Mouse (Mus musculus): ENCODE data around the gene Abca9. TPM values are rescaled to one million over a fixed set of nuclear protein-coding genes. Genes with fewer than 3 reads are reported as not detected.
A peak's percentile ranks its signal among the peaks of the same experiment; 100 is the strongest.

Abca9 gene
- total and polyA plus RNA-seq, 2 experiments from 2014 or later, result 2.4 to 7.6 TPM

GRCm38 (mm10) chr11:110130760-110131159 lies 37.2 kb downstream of the Abca9 start:
- whole genome bisulfite sequencing, result 87% methylated on average over 5 of the region's 5 CpGs
- H3K4me3 ChIP-seq (ENCODE audit: low read length), result no peak overlapping the region
- H3K9me3 ChIP-seq (ENCODE audit: low read length), result no peaks in the 10 kb centered on the region
- H3K36me3 ChIP-seq (ENCODE audit: insufficient read depth, low read length), result no peaks in the 10 kb centered on the region
- no peak overlapping the region for H3K4me2 ChIP-seq (ENCODE audit: low read depth, low read length)
- TF ChIP-seq CTCF (IDR thresholded peaks at IDR 0.05; ENCODE audit: low read depth), result no peak
- H3K27me3 ChIP-seq (ENCODE audit: insufficient read depth, low read length), result no peaks in the 10 kb centered on the region
- DNase-seq (ENCODE audit: low spot score), result no peak
- no peaks in the 10 kb centered on the region for H3K4me1 ChIP-seq (ENCODE audit: insufficient read depth, low read length)
- H3K9ac ChIP-seq (replicated peaks; ENCODE audit: low read length), result no peak overlapping the region
- ATAC-seq, result no peak
- no peak overlapping the region for H3K27ac ChIP-seq

- TF ChIP-seq CTCF (IDR thresholded peaks at IDR 0.05; ENCODE audit: low read depth), result peak; percentile 71
- no peak for ATAC-seq
- Histone ChIP-seq H3K4me1 (ENCODE audit: insufficient read depth, low read length) (no peaks in the 10 kb centered on the region), H3K4me2 (ENCODE audit: low read depth, low read length) (no peak overlapping the region), H3K36me3 (ENCODE audit: insufficient read depth, low read length) (no peaks in the 10 kb centered on the region), H3K9me3 (ENCODE audit: low read length) (no peaks in the 10 kb centered on the region), H3K9ac (replicated peaks; ENCODE audit: low read length) (no peak overlapping the region), H3K27ac (no peak overlapping the region), H3K27me3 (ENCODE audit: insufficient read depth, low read length) (no peaks in the 10 kb centered on the region), H3K4me3 (ENCODE audit: low read length) (no peak overlapping the region)
- WGBS, result 44% methylated on average over 4 of the region's 4 CpGs
- DNase-seq (ENCODE audit: low spot score), result peak; percentile 59
Observed at GRCm38 (mm10) chr11:110111137-110111536, 56.9 kb downstream of the Abca9 start.

- WGBS, result 90% methylated on average over 7 of the region's 7 CpGs
Observed at GRCm38 (mm10) chr11:110101437-110101836, 66.6 kb downstream of the Abca9 start.

DNA sequence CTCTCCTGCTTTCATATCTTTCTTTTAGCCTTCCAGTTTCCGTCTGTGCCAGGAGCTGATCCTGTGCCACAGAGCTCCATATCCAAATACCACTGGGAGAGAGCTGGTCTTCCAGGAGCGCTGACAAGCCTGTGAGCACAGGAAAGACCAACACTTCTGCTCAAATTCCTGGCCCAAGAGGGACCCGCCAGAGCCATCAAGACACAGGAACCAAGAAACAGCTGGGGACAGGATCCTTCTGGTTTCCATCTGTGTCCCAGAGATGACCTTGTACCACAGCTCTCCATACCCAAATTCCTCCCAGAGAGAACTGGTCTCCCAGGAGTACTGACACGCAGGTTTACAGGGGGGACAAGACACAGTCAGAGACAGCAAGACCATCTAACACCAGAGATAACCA lies 69.1 kb downstream of the Abca9 start:
- Histone ChIP-seq H3K27me3 (ENCODE audit: insufficient read depth, low read length) (no peaks in the 10 kb centered on the region), H3K9ac (replicated peaks; ENCODE audit: low read length) (no peak overlapping the region), H3K4me1 (ENCODE audit: insufficient read depth, low read length) (no peaks in the 10 kb centered on the region), H3K27ac (no peak overlapping the region), H3K9me3 (ENCODE audit: low read length) (no peaks in the 10 kb centered on the region), H3K4me3 (ENCODE audit: low read length) (no peak overlapping the region), H3K4me2 (ENCODE audit: low read depth, low read length) (no peak overlapping the region), H3K36me3 (ENCODE audit: insufficient read depth, low read length) (no peaks in the 10 kb centered on the region)
- no peak for ATAC-seq
- DNase-seq (ENCODE audit: low spot score), result no peak
- no peak for TF ChIP-seq CTCF (IDR thresholded peaks at IDR 0.05; ENCODE audit: low read depth)
- 67% methylated on average over 4 of the region's 4 CpGs for WGBS

More at GRCm38 (mm10) chr11:110101437-110101836, 66.6 kb downstream of the Abca9 start:
- H3K9me3 ChIP-seq (ENCODE audit: low read length), result no peaks in the 10 kb centered on the region
- no peaks in the 10 kb centered on the region for H3K36me3 ChIP-seq (ENCODE audit: insufficient read depth, low read length)
- no peak overlapping the region for H3K9ac ChIP-seq (replicated peaks; ENCODE audit: low read length)
- DNase-seq (ENCODE audit: low spot score), result no peak
- no peaks in the 10 kb centered on the region for H3K27me3 ChIP-seq (ENCODE audit: insufficient read depth, low read length)
- H3K4me2 ChIP-seq (ENCODE audit: low read depth, low read length), result no peak overlapping the region
- no peaks in the 10 kb centered on the region for H3K4me1 ChIP-seq (ENCODE audit: insufficient read depth, low read length)
- no peak for TF ChIP-seq CTCF (IDR thresholded peaks at IDR 0.05; ENCODE audit: low read depth)
- no peak overlapping the region for H3K4me3 ChIP-seq (ENCODE audit: low read length)
- H3K27ac ChIP-seq, result no peak overlapping the region
- ATAC-seq, result no peak

DNA sequence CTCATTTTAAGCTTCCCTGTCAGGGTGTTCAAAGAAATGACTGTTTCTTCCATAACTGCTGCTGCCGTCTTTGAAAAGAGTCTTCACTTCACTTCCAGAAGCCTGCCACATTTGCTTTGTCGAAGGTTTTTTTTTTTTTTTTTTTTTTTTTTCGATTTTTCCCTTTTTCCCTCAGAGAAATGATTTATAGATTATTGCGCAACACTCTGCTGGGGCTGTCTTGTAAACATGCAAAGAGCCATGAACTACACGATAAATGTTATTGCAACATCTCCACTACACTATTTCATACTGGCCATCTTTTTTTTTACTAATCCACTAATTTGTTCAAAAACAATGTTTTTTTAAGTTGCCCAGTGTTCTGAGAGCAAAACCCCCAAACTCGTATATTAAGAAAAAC lies 70.5 kb downstream of the Abca9 start:
- Histone ChIP-seq H3K9me3 (ENCODE audit: low read length) (no peaks in the 10 kb centered on the region), H3K27me3 (ENCODE audit: insufficient read depth, low read length) (no peaks in the 10 kb centered on the region), H3K36me3 (ENCODE audit: insufficient read depth, low read length) (no peaks in the 10 kb centered on the region), H3K4me3 (ENCODE audit: low read length) (no peak overlapping the region), H3K4me2 (ENCODE audit: low read depth, low read length) (no peak overlapping the region), H3K27ac (no peak overlapping the region), H3K9ac (replicated peaks; ENCODE audit: low read length) (no peak overlapping the region), H3K4me1 (ENCODE audit: insufficient read depth, low read length) (no peaks in the 10 kb centered on the region)
- TF ChIP-seq CTCF (IDR thresholded peaks at IDR 0.05; ENCODE audit: low read depth), result no peak
- DNase-seq (ENCODE audit: low spot score), result no peak
- ATAC-seq, result no peak
- 73% methylated on average over 6 of the region's 6 CpGs for WGBS

GRCm38 (mm10) chr11:110095858-110096257 lies 72.1 kb downstream of the Abca9 start, which contains the start of gene Abca8a:
TSS of gene Abca8a (minus strand) at chr11:110095978.
- ATAC-seq (no peak), DNase-seq (ENCODE audit: low spot score) (peak; percentile 17)
- no peak for TF ChIP-seq CTCF (IDR thresholded peaks at IDR 0.05; ENCODE audit: low read depth)
- H3K4me3 ChIP-seq (ENCODE audit: low read length), result no peak within 1 kb of the TSS
- H3K4me1 ChIP-seq (ENCODE audit: insufficient read depth, low read length), result no peaks in the 10 kb centered on the region
- H3K27ac ChIP-seq, result no peak within 1 kb of the TSS
- 44% methylated on average over 5 of the region's 5 CpGs for WGBS
- H3K4me2 ChIP-seq (ENCODE audit: low read depth, low read length), result no peak within 1 kb of the TSS
- no peak within 1 kb of the TSS for H3K9ac ChIP-seq (replicated peaks; ENCODE audit: low read length)
- no peaks in the 10 kb centered on the region for H3K36me3 ChIP-seq (ENCODE audit: insufficient read depth, low read length)
- H3K27me3 ChIP-seq (ENCODE audit: insufficient read depth, low read length), result no peaks in the 10 kb centered on the region
- H3K9me3 ChIP-seq (ENCODE audit: low read length), result no peaks in the 10 kb centered on the region

DNA sequence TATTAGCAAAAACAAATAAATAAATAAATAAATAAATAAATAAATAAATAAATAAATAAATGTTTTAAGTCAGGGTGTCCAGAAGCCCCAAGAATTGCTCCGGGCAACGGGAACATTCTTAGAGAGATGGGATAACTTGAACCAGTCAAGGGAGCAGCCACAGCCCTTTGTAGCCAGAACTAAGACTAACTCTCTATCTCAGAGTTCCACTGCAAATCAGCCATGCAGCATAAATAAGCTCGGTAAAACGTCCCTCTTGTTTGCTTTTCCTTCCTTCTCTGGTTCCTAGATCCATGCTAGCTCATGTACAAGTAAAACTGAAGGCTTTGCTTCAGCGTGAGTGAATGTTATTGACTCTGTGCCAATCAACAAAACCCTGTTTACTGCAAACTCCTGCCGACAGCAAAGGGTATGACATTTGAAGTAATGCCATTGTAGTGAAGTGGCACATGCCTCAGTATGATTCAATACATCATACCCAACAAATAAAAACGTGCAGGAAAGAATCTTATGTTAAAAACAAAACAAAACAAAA lies 73.1 kb downstream of the Abca9 start:
- no peak for TF ChIP-seq CTCF (IDR thresholded peaks at IDR 0.05; ENCODE audit: low read depth)
- Histone ChIP-seq H3K36me3 (ENCODE audit: insufficient read depth, low read length) (no peaks in the 10 kb centered on the region), H3K9me3 (ENCODE audit: low read length) (no peaks in the 10 kb centered on the region), H3K4me2 (ENCODE audit: low read depth, low read length) (no peak overlapping the region), H3K9ac (replicated peaks; ENCODE audit: low read length) (no peak overlapping the region), H3K27ac (no peak overlapping the region), H3K4me1 (ENCODE audit: insufficient read depth, low read length) (no peaks in the 10 kb centered on the region), H3K27me3 (ENCODE audit: insufficient read depth, low read length) (no peaks in the 10 kb centered on the region), H3K4me3 (ENCODE audit: low read length) (no peak overlapping the region)
- WGBS, result 51% methylated on average over 7 of the region's 7 CpGs
- ATAC-seq (no peak), DNase-seq (ENCODE audit: low spot score) (peak; percentile 29)
